Mouse (Mus musculus) lung, adult 2 months (tissue): ENCODE data around the gene H2al2a.

ENCODE experiments used
- CTCF ChIP-seq: fragments of 200-500 bp; IDR thresholded peaks from 2 replicates; pipeline ENCODE4 v1.5.1; 2011; ENCODE audit warnings: mild to moderate bottlenecking, low read length, control low read depth; ENCODE audit not compliant: insufficient read depth
- POLR2A ChIP-seq: fragments of 200-500 bp; IDR thresholded peaks from 2 replicates; pipeline ENCODE4 v1.6.1; 2011; ENCODE audit warnings: low read depth, mild to moderate bottlenecking, control low read depth, low read length, borderline replicate concordance; ENCODE audit errors: extremely low read depth

GRCm38 (mm10) chr2:18040347-18041160 lies 43.8 kb upstream of the H2al2a start:
- TF ChIP-seq CTCF (no peak), POLR2A (no peak)
